In the genomic region with DNA sequence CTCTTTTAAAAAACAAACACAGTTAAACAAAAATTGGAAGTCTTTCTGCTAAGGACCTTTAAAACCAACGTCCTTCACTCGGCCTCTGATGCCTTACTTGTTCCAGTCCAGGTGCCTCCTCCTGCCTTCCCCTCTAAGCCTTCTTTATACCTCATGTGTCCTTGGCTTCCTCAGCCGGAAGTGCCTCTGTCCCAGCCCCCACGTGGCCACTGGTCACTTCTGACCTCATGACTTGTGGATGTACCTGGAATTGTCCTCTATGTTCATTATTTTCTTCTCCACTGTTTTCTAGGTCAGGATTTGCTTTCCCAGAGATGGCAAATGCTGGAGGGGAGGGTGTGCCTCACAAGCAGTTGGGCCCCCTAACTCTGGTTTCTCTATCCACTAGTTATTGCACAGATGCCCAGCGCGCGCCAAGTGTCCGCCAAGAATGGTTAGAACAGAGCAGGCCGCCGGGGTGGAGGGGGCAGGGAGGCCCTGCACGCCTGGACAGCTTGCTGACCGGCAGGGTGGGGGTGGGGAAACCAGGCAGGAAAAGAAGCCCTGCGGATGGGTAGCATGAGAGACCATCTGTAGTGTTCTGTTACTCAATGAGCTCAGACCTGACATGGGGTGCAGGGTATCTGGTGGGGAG, we compare ENCODE assay signal across 8 mouse cellular contexts. TPM values are rescaled to one million over a fixed set of nuclear protein-coding genes. Genes with fewer than 3 reads are reported as not detected.
DNase-seq lines count a peak whose midpoint lies in the region; ATAC-seq and TF ChIP-seq lines count a peak whose summit lies in the region.

No protein-coding gene starts in this region.

- peaks cover 20% of the 10 kb centered on the region for H3K36me3 ChIP-seq in heart, embryonic 13.5 days
- H3K36me3 ChIP-seq in hindbrain, embryonic 11.5 days (ENCODE audit: control insufficient read depth, insufficient read depth, low read length), result no peaks in the 10 kb centered on the region
- peaks cover 22% of the 10 kb centered on the region for H3K36me3 ChIP-seq in liver, embryonic 11.5 days (ENCODE audit: control insufficient read depth, insufficient read depth, low read length)
- no peaks in the 10 kb centered on the region for H3K36me3 ChIP-seq in stomach, embryonic 16.5 days (ENCODE audit: control insufficient read depth, insufficient read depth, low read length)

- H3K4me2 ChIP-seq in heart, embryonic 13.5 days, result peak overlapping the region; percentile 100
- H3K4me2 ChIP-seq in hindbrain, embryonic 11.5 days (replicated peaks; ENCODE audit: low read depth, low read length), result peak overlapping the region; percentile 95
- peak overlapping the region; percentile 92 for H3K4me2 ChIP-seq in liver, embryonic 11.5 days
- peak overlapping the region; percentile 99 for H3K4me2 ChIP-seq in stomach, embryonic 16.5 days (ENCODE audit: low read depth, low read length)

- WGBS in heart, embryonic 13.5 days, result 23% methylated on average over 13 of the region's 13 CpGs
- WGBS in hindbrain, embryonic 11.5 days, result 29% methylated on average over 13 of the region's 13 CpGs
- WGBS in liver, embryonic 11.5 days, result 33% methylated on average over 13 of the region's 13 CpGs
- 21% methylated on average over 13 of the region's 13 CpGs for WGBS in stomach, embryonic 16.5 days
- WGBS in cerebellum, adult 2 months, result 15% methylated on average over 13 of the region's 13 CpGs

- peak overlapping the region; percentile 88 for H3K27ac ChIP-seq in heart, embryonic 13.5 days (replicated peaks)
- peak overlapping the region; percentile 82 for H3K27ac ChIP-seq in hindbrain, embryonic 11.5 days (ENCODE audit: low read depth, low read length)
- H3K27ac ChIP-seq in liver, embryonic 11.5 days (ENCODE audit: low read depth, low read length), result peak overlapping the region; percentile 99
- H3K27ac ChIP-seq in stomach, embryonic 16.5 days (ENCODE audit: low read length), result peak overlapping the region; percentile 93
- H3K27ac ChIP-seq in cerebellum, adult 2 months (ENCODE audit: insufficient read depth, low read length), result no peak overlapping the region

- H3K4me3 ChIP-seq in heart, embryonic 13.5 days, result peak overlapping the region; percentile 88
- no peak overlapping the region; the same call in 1 of the 2 replicates for H3K4me3 ChIP-seq in hindbrain, embryonic 11.5 days (ENCODE audit: low read depth, low read length)
- H3K4me3 ChIP-seq in liver, embryonic 11.5 days (ENCODE audit: low read depth, low read length), result peak overlapping the region; percentile 90; the same call in 1 of the 2 replicates
- H3K4me3 ChIP-seq in stomach, embryonic 16.5 days (replicated peaks; ENCODE audit: low read length), result peak overlapping the region; percentile 66
- H3K4me3 ChIP-seq in cerebellum, adult 2 months (replicated peaks; ENCODE audit: insufficient read depth, low read depth, low read length), result no peak overlapping the region

- H3K27me3 ChIP-seq in heart, embryonic 13.5 days (replicated peaks), result no peaks in the 10 kb centered on the region
- no peaks in the 10 kb centered on the region for H3K27me3 ChIP-seq in hindbrain, embryonic 11.5 days (ENCODE audit: control insufficient read depth, insufficient read depth, low read length)
- no peaks in the 10 kb centered on the region for H3K27me3 ChIP-seq in liver, embryonic 11.5 days (replicated peaks; ENCODE audit: control insufficient read depth, insufficient read depth, low read length)
- H3K27me3 ChIP-seq in stomach, embryonic 16.5 days (ENCODE audit: control insufficient read depth, insufficient read depth, low read length), result no peaks in the 10 kb centered on the region
- no peaks in the 10 kb centered on the region for H3K27me3 ChIP-seq in cerebellum, adult 2 months (ENCODE audit: control insufficient read depth, insufficient read depth, low read length)

- no peak for TF ChIP-seq POLR2A in cerebellum, adult 2 months (IDR thresholded peaks at IDR 0.05; ENCODE audit: borderline replicate concordance, insufficient read depth, low read length)

- no peaks in the 10 kb centered on the region for H3K9me3 ChIP-seq in heart, embryonic 13.5 days
- no peaks in the 10 kb centered on the region for H3K9me3 ChIP-seq in hindbrain, embryonic 11.5 days (ENCODE audit: control insufficient read depth, low read length)
- H3K9me3 ChIP-seq in liver, embryonic 11.5 days (ENCODE audit: control insufficient read depth, low read length), result no peaks in the 10 kb centered on the region
- H3K9me3 ChIP-seq in stomach, embryonic 16.5 days (replicated peaks; ENCODE audit: control insufficient read depth, low read length), result no peaks in the 10 kb centered on the region

- no peak for TF ChIP-seq CTCF in cerebellum, adult 2 months (IDR thresholded peaks at IDR 0.05; ENCODE audit: borderline replicate concordance, insufficient read depth, low read depth, low read length)

- peaks cover 48% of the 10 kb centered on the region for H3K4me1 ChIP-seq in heart, embryonic 13.5 days
- peaks cover 13% of the 10 kb centered on the region for H3K4me1 ChIP-seq in hindbrain, embryonic 11.5 days (replicated peaks; ENCODE audit: control insufficient read depth, insufficient read depth, low read length)
- H3K4me1 ChIP-seq in liver, embryonic 11.5 days (replicated peaks; ENCODE audit: control insufficient read depth, insufficient read depth, low read length), result peaks cover 35% of the 10 kb centered on the region
- peaks cover 36% of the 10 kb centered on the region for H3K4me1 ChIP-seq in stomach, embryonic 16.5 days (ENCODE audit: control insufficient read depth, insufficient read depth, low read length)
- no peaks in the 10 kb centered on the region for H3K4me1 ChIP-seq in cerebellum, adult 2 months (ENCODE audit: control insufficient read depth, insufficient read depth, low read length)

- intact Hi-C loops in heart, postnatal 10 days (cut with DNase I), result no loop called here

- ATAC-seq in heart, embryonic 13.5 days (ENCODE audit: extremely low read depth, insufficient number of reproducible peaks, low FRiP score, low TSS enrichment), result 0 out of 2 replicates have a peak, but pooled peaks have one; percentile 3
- peak; percentile 50 for ATAC-seq in hindbrain, embryonic 11.5 days (ENCODE audit: low FRiP score)
- ATAC-seq in liver, embryonic 11.5 days (replicated peaks; ENCODE audit: low FRiP score), result peak; percentile 17
- ATAC-seq in stomach, embryonic 16.5 days (ENCODE audit: insufficient read depth, low FRiP score), result peak; percentile 12; the same call in 1 of the 2 replicates
- no peak for ATAC-seq in cerebellum, adult (ENCODE audit: insufficient number of reproducible peaks, low FRiP score, low TSS enrichment)

- peak overlapping the region; percentile 91 for H3K9ac ChIP-seq in heart, embryonic 13.5 days
- H3K9ac ChIP-seq in hindbrain, embryonic 11.5 days (ENCODE audit: low read depth, low read length), result 0 out of 2 replicates have a peak overlapping the region, but pooled peaks have one; percentile 19
- H3K9ac ChIP-seq in liver, embryonic 11.5 days (ENCODE audit: low read depth, low read length), result peak overlapping the region; percentile 98
- peak overlapping the region; percentile 56 for H3K9ac ChIP-seq in stomach, embryonic 16.5 days (ENCODE audit: low read length)

- no peak for DNase-seq in heart, postnatal 10 days
- DNase-seq in adrenal gland, postnatal 36 days, result peak; percentile 54 to 73
- DNase-seq in hindbrain, embryonic 11.5 days (ENCODE audit: low spot score), result peak; percentile 51
- DNase-seq in liver, embryonic 11.5 days (ENCODE audit: low spot score), result peak; percentile 62
- no peak for DNase-seq in cerebellum, adult 2 months

RNA-seq across cellular contexts. Expression of a gene that starts 0.6 kb away (rescaled TPM):
- 70.7 and 74.7 TPM in 2 replicates for polyA plus RNA-seq in heart, embryonic 13.5 days (2015; fragmentation: Nextera tagmentation; extraction: Ambion mirVana)
- 10 to 100 TPM; 21.6 to 23.3 TPM for total RNA-seq in heart, postnatal 10 days (2021)
- 1 to 10 TPM; 5.9 to 9.4 TPM for total RNA-seq in adrenal gland, postnatal 36 days (2021)
- 77.7 and 95.9 TPM in 2 replicates for polyA plus RNA-seq in hindbrain, embryonic 11.5 days (2014; fragmentation: Nextera tagmentation; extraction: Ambion mirVana)
- polyA plus RNA-seq in liver, embryonic 11.5 days (2014; fragmentation: Nextera tagmentation; extraction: Ambion mirVana), result 172 and 182 TPM in 2 replicates
- 90.4 and 92.2 TPM in 2 replicates for polyA plus RNA-seq in stomach, embryonic 16.5 days (2015; fragmentation: Nextera tagmentation; extraction: Ambion mirVana)
- polyA plus RNA-seq in cerebellum, adult 2 months (2012; rRNA removed), result 0.65 and 0.71 TPM in 2 replicates

RNA-seq across cellular contexts. Expression of a gene that starts 2.4 kb away (rescaled TPM):
- not detected in 2 replicates for polyA plus RNA-seq in heart, embryonic 13.5 days (2015; fragmentation: Nextera tagmentation; extraction: Ambion mirVana)
- not detected for total RNA-seq in heart, postnatal 10 days (2021)
- not detected for total RNA-seq in adrenal gland, postnatal 36 days (2021)
- polyA plus RNA-seq in hindbrain, embryonic 11.5 days (2014; fragmentation: Nextera tagmentation; extraction: Ambion mirVana), result not detected in 2 replicates
- not detected in 2 replicates for polyA plus RNA-seq in liver, embryonic 11.5 days (2014; fragmentation: Nextera tagmentation; extraction: Ambion mirVana)
- not detected in 2 replicates for polyA plus RNA-seq in stomach, embryonic 16.5 days (2015; fragmentation: Nextera tagmentation; extraction: Ambion mirVana)
- not detected in 2 replicates for polyA plus RNA-seq in cerebellum, adult 2 months (2012; rRNA removed)

RNA-seq across cellular contexts. Expression of a gene that starts 9.8 kb away (rescaled TPM):
- 67.1 and 71.8 TPM in 2 replicates for polyA plus RNA-seq in heart, embryonic 13.5 days (2015; fragmentation: Nextera tagmentation; extraction: Ambion mirVana)
- total RNA-seq in heart, postnatal 10 days (2021), result 10 to 100 TPM; 67.0 to 81.9 TPM
- 100 to 1,000 TPM in 1 of 2 experiments, 10 to 100 TPM in 1; 51.4 to 106 TPM for total RNA-seq in adrenal gland, postnatal 36 days (2021)
- 25.0 and 26.2 TPM in 2 replicates for polyA plus RNA-seq in hindbrain, embryonic 11.5 days (2014; fragmentation: Nextera tagmentation; extraction: Ambion mirVana)
- polyA plus RNA-seq in liver, embryonic 11.5 days (2014; fragmentation: Nextera tagmentation; extraction: Ambion mirVana), result 48.4 and 53.7 TPM in 2 replicates
- 103 and 123 TPM in 2 replicates for polyA plus RNA-seq in stomach, embryonic 16.5 days (2015; fragmentation: Nextera tagmentation; extraction: Ambion mirVana)
- 15.6 and 20.9 TPM in 2 replicates for polyA plus RNA-seq in cerebellum, adult 2 months (2012; rRNA removed)

RNA-seq across cellular contexts. Expression of a gene that starts 23.4 kb away (rescaled TPM):
- 25.5 and 25.9 TPM in 2 replicates for polyA plus RNA-seq in heart, embryonic 13.5 days (2015; fragmentation: Nextera tagmentation; extraction: Ambion mirVana)
- 10 to 100 TPM; 42.4 to 44.9 TPM for total RNA-seq in heart, postnatal 10 days (2021)
- 10 to 100 TPM; 38.1 to 39.9 TPM for total RNA-seq in adrenal gland, postnatal 36 days (2021)
- 33.7 and 39.0 TPM in 2 replicates for polyA plus RNA-seq in hindbrain, embryonic 11.5 days (2014; fragmentation: Nextera tagmentation; extraction: Ambion mirVana)
- polyA plus RNA-seq in liver, embryonic 11.5 days (2014; fragmentation: Nextera tagmentation; extraction: Ambion mirVana), result 21.7 and 24.3 TPM in 2 replicates
- polyA plus RNA-seq in stomach, embryonic 16.5 days (2015; fragmentation: Nextera tagmentation; extraction: Ambion mirVana), result 23.5 and 24.2 TPM in 2 replicates
- 45.8 and 50.9 TPM in 2 replicates for polyA plus RNA-seq in cerebellum, adult 2 months (2012; rRNA removed)

RNA-seq across cellular contexts. Expression of a gene that starts 25.9 kb away (rescaled TPM):
- 7.7 and 8.4 TPM in 2 replicates for polyA plus RNA-seq in heart, embryonic 13.5 days (2015; fragmentation: Nextera tagmentation; extraction: Ambion mirVana)
- total RNA-seq in heart, postnatal 10 days (2021), result 10 to 100 TPM; 11.6 to 12.7 TPM
- total RNA-seq in adrenal gland, postnatal 36 days (2021), result 10 to 100 TPM; 21.1 to 23.1 TPM
- polyA plus RNA-seq in hindbrain, embryonic 11.5 days (2014; fragmentation: Nextera tagmentation; extraction: Ambion mirVana), result 2.1 and 2.7 TPM in 2 replicates
- polyA plus RNA-seq in liver, embryonic 11.5 days (2014; fragmentation: Nextera tagmentation; extraction: Ambion mirVana), result 5.8 and 6.2 TPM in 2 replicates
- polyA plus RNA-seq in stomach, embryonic 16.5 days (2015; fragmentation: Nextera tagmentation; extraction: Ambion mirVana), result 7.6 and 9.6 TPM in 2 replicates
- polyA plus RNA-seq in cerebellum, adult 2 months (2012; rRNA removed), result 4.5 and 4.7 TPM in 2 replicates

Comparison
In these comparisons a context has a peak if more than half of its experiments do, and no peak if none do; other contexts are left out.
1. H3K4me3 ChIP-seq: peak in heart, embryonic 13.5 days (single experiment), liver, embryonic 11.5 days (single experiment) and stomach, embryonic 16.5 days (single experiment); none in hindbrain, embryonic 11.5 days (single experiment) and cerebellum, adult 2 months (single experiment).
2. H3K9ac ChIP-seq: peak in every context shown above with its lines; median percentile 98 in liver, embryonic 11.5 days; 91 in heart, embryonic 13.5 days; 56 in stomach, embryonic 16.5 days; 19 in hindbrain, embryonic 11.5 days.
3. DNase-seq: peak in adrenal gland, postnatal 36 days (2 of 2), hindbrain, embryonic 11.5 days (single experiment) and liver, embryonic 11.5 days (single experiment); none in heart, postnatal 10 days (0 of 2) and cerebellum, adult 2 months (0 of 2).
4. RNA of a gene that starts 0.6 kb away (polyA plus RNA-seq): 172 to 182 TPM in liver, embryonic 11.5 days, 90.4 to 92.2 TPM in stomach, embryonic 16.5 days, 77.7 to 95.9 TPM in hindbrain, embryonic 11.5 days and 70.7 to 74.7 TPM in heart, embryonic 13.5 days; 0.65 to 0.71 TPM in cerebellum, adult 2 months; every median in the first group is over 10 times any median in the second.
5. Peak in every context shown above with its lines, with median percentiles within 50 percentile points of each other: H3K4me2 ChIP-seq.